Mouse (Mus musculus) T-helper 2 cell (primary cell): ENCODE data around the gene Abcb11.
"Not testable (repeated sequence)": the region's sequence is repeated elsewhere in the genome, so short reads cannot be mapped to it uniquely, and the experiment has no call there.

ENCODE experiments used
- in situ Hi-C: fragments of 300-600 bp; cut with MboI, MseI; formaldehyde crosslinking; loops from one replicate; pipeline ENCODE4 v1.15.1; 2025; ENCODE audit warnings: high pct_unique_total_duplicates

The Abcb11 gene

GRCm38 (mm10) chr2:69342496-69343221 lies at the start of gene Abcb11:
TSS of gene Abcb11 (minus strand) at chr2:69342616.
- in situ Hi-C loops: no loop called here

DNA sequence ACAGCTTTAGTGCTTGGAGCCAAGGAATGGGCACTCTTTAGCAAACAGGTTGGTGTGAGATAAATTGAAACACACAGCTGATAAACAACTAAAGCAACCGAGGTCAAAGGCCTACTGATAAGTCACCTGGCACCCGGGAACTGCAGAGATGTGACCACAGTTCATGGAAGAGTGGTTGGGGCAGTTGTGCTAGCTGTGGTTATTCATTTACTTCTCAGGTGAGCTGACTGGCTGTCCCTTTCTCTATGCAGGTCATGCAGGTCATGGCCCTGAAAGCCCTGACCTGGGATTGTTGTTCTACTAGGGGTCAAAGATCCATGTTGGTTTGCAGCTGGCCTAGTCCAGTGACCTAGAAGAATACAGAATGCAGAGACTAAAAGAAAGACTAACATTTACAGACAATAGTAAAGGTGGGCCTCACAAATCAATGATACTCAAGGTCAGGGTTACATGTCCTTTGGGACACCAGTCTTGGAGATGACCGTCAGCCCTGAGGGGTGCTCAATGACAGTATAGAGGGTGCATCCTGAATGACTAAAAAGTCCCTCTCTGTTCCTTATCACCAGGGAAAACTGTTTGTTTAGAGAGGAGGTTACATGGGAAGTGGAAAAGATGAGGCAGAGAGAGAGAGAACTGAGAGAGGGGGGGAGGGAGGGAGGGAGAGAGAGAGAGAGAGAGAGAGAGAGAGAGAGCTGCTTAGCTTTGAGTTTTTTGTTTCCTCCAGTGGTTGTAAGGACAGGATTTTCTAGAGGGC lies 43.9 kb upstream of the Abcb11 start:
- in situ Hi-C loops: no loop called here

- in situ Hi-C loops: no loop called here
Measured at GRCm38 (mm10) chr2:69382838-69383237, 40.4 kb upstream of the Abcb11 start.

GRCm38 (mm10) chr2:69381740-69382139 lies 39.3 kb upstream of the Abcb11 start:
- in situ Hi-C loops: no loop called here

- in situ Hi-C loops: no loop called here
Measured at GRCm38 (mm10) chr2:69380281-69380680, 37.9 kb upstream of the Abcb11 start, which contains the start of gene Dhrs9. TSS of gene Dhrs9 (plus strand) at chr2:69380445.

- in situ Hi-C loops: no loop called here
Measured at GRCm38 (mm10) chr2:69379801-69380200, 37.4 kb upstream of the Abcb11 start.

DNA sequence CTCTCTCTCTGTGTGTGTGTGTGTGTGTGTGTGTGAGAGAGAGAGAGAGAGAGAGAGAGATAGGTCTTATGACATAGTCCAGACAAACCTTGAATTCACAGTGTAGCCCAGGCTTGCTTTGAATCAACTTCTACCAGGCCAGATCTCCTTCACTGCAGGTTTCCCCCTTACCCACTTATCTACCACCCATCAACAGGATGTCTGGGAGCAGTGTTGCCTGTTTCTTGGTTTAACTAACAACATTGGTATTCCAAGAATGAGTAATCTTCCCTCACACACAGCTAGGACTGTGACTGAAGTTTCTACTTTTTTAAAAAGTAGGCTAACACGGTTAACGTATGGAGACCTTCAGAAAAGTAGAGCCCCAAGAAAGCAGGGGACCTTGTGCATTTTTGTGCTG lies 34.4 kb upstream of the Abcb11 start:
- in situ Hi-C loops: no loop called here

DNA sequence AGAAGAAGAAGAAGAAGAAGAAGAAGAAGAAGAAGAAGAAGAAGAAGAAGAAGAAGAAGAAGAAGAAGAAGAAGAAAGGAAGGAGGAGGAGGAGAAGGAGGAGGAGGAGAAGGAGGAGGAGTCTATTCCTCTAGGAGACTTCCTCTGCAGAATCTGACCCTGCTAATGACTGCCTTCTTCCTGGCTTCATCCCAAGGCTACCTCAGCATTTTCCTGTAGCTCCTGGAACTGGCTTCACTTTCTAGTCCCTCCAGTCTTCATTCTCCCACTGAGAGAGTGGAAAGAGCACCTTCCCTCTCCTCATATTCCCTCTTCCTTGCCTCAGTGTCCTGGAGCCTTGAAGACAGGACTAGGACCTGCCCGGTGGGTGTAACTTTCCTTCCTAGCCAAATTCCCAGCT lies 22.9 kb upstream of the Abcb11 start:
- in situ Hi-C loops: no loop called here

DNA sequence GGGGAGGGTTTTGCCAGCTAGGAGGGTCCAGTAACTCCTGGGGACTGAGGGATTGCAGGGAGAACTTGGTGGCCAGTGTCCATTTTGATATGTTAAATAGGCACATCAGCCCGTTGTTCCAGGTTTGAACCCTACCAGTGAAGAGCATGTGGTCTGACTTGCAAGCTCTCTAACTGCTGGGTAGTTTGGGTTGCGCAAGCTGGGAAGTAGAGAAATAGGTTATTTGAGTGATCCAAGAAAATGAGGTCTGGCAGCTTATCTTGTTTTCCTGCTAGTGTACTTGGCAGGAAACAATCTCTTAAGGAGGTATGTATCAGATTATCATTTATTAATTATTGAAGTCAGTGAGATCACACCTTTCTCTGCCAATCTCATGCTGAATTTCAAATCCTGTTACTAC lies 22.4 kb upstream of the Abcb11 start:
- in situ Hi-C loops: no loop called here

GRCm38 (mm10) chr2:69355402-69355801 lies 13.0 kb upstream of the Abcb11 start:
- in situ Hi-C loops: not testable (repeated sequence)

DNA sequence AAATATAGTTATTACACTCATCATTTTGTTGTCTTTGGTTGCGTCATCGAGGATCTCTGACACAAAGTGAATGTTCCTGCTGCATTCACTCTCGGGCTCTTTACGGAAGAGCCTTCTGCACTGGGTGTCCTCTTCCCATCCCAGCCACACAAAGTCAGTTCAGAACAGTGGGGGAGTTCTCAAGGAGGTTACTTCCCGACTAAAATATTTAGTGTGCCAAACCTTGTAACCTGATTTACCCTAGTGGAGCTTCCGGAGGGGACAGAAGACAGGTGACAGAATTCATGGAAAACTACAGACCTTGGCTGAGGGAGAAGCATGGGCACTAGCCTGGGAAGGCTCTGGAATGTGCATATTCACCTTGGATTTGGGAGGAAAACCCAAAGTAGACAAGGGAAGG lies 910 bp downstream of the Abcb11 start:
- in situ Hi-C loops: no loop called here

- in situ Hi-C loops: not testable (repeated sequence)
Measured at GRCm38 (mm10) chr2:69331523-69331922, 10.9 kb downstream of the Abcb11 start.

GRCm38 (mm10) chr2:69328509-69329163 lies 13.8 kb downstream of the Abcb11 start:
- in situ Hi-C loops: no loop called here

DNA sequence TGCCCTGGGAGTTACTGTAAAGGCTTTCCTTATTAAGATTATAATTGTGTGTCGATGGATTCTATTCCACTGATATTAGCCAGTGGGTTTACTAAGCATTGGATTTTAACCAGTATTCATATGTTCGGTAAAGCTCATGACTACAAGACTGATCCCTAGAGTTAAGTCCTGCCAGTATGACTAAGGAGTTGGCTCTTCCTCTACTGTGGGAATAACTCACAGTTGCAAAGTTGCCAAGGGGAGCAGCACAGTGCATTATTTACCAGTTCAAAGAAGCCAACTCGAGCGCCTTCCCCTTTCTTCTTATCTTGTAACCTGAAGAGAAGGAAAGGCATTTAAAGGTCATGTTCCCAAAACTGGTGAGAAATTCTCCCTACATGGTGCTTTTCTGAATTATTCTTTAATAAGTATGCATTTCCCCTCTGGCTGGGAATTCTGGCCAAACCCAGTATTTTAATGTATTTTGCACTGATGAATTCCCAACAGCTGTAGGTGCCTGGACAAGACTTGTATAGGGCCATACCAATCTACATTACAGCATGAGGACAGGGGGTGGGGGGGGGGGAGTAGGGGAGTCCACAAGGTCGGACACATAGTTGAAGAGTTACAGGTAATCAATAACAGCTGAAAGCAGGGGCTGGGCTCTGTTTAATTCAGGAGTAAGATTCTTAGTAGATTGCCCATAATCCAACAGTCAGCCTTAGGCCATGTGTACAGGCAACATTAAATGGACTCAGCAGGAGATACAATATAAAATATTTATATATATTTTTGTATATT lies 17.3 kb downstream of the Abcb11 start:
- in situ Hi-C loops: no loop called here

DNA sequence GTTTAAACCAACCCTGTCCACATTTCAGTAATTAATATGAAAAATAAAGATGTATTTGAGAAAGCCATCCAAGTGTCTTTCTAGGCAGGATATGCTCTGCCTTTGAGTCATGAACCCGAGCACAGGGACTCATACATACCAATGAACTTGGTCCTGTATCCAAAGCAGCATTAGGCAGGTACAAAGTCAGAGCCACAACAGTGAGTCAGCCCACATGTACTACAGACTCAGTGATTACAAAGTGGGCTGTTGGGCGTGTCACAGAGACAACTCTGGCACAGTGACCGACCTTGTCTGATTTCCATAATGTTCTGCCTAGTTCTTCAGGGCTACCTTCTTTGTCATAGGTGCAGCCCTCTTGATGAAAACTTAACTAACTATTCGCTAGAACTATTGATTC lies 19.4 kb downstream of the Abcb11 start:
- in situ Hi-C loops: no loop called here

DNA sequence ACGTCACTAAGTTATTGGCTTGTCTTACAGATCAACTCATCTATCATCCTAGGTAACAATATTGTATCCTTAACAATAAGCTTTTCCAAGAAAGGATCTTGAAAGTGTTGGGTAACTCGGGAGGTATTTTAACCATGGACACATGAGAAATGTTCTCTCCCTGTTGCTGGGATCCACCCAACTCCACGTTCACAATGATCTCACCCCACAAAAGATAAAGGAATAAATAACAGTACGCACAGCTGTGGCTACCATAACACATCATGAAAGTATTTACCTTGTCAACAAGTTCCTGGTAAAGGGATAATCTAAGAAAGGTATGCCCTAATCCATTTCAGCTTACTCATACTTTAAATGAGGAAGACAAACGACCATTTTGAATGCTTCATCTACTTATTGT lies 21.0 kb downstream of the Abcb11 start:
- in situ Hi-C loops: no loop called here

GRCm38 (mm10) chr2:69311337-69311736 lies 31.1 kb downstream of the Abcb11 start:
- in situ Hi-C loops: no loop called here

DNA sequence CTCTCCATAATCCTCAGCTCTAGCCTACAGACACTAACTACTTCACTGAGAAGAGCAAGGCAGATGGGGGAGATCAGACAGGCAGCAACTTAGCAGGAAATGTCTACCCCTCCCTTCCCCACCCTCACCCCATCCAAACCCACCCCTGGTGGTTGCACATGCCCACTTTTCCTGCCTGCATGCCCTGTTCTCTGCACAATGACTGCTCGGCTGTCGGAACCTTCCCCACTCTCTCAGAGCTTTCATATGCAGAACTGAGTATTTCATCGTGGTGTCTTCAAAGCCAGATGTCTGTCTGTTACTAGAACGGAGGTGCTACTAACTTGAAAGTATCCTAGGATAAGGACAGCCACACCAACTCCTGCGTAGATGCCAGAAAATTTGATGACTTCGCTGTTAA lies 34.3 kb downstream of the Abcb11 start:
- in situ Hi-C loops: no loop called here

- in situ Hi-C loops: not testable (repeated sequence)
Measured at GRCm38 (mm10) chr2:69300568-69300967, 41.8 kb downstream of the Abcb11 start.

GRCm38 (mm10) chr2:69294508-69294907 lies 47.9 kb downstream of the Abcb11 start:
- in situ Hi-C loops: no loop called here

GRCm38 (mm10) chr2:69288989-69289388 lies 53.4 kb downstream of the Abcb11 start:
- in situ Hi-C loops: no loop called here

DNA sequence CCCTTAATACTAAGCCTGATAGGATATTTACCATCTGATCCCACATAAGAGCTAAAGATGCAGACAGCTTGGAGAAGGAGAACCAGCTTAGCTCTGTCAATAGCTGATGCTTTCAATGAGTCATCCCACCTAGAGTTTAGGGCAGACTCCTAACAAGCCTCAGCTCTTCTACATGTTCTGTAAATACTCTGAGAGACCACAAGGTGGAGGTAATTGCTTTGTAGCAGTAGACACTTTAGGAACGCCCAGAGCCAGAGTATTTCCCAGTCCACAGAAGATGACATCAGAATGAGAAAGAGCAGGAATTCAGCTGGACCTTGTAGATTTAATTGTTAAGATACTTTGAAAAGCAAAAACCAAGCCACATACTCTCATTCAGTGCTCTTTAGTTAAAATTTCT lies 66.5 kb downstream of the Abcb11 start:
- in situ Hi-C loops: no loop called here
